Mouse (Mus musculus): ENCODE results near the gene Siah1a. TPM values are rescaled to one million over a fixed set of nuclear protein-coding genes. Genes with fewer than 3 reads are reported as not detected.

The Siah1a gene
- polyA plus RNA-seq, 1 experiment from 2014 or later, result 46.4 TPM

DNA sequence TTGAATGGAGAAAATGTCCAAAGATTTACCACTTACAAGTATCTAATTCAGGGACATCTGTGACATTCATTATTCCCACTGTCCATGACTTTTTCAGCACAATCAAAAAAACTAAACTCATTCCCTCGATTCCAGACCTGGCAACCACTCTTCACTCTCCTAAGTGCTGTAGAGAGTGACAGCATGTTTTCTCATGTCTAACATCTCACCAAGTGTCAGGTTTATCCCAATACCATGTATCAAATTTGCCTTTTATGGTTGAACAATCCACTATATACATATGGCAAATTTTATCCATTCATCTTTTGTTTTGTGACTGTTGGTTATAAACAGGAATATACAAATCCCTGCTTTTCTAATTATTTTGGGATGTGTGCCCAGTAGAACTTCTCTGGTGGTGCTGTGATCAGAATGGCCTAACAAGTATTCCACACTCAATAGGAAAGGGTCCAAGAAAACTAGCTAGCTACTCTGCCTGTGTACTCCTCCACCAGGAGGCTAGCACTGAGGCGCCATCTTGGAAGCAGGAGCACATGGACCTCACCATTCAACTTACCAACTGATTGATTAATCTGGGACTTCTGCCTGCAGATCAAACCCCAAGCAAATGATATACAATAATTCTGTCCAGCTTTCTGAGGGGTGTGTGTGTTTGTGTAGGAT is 27.3 kb downstream of the Siah1a start:
- no peak overlapping the region for H3K4me2 ChIP-seq
- H3K4me3 ChIP-seq (replicated peaks), result no peak overlapping the region
- no peaks in the 10 kb centered on the region for H3K9me3 ChIP-seq (replicated peaks)
- H3K9ac ChIP-seq, result no peak overlapping the region
- no peaks in the 10 kb centered on the region for H3K27me3 ChIP-seq
- peaks cover 68% of the 10 kb centered on the region for H3K36me3 ChIP-seq
- H3K4me1 ChIP-seq, result no peaks in the 10 kb centered on the region
- no peak for ATAC-seq (replicated peaks; ENCODE audit: low FRiP score)
- WGBS, result 91% methylated on average over 2 of the region's 2 CpGs
- no peak overlapping the region for H3K27ac ChIP-seq

DNA sequence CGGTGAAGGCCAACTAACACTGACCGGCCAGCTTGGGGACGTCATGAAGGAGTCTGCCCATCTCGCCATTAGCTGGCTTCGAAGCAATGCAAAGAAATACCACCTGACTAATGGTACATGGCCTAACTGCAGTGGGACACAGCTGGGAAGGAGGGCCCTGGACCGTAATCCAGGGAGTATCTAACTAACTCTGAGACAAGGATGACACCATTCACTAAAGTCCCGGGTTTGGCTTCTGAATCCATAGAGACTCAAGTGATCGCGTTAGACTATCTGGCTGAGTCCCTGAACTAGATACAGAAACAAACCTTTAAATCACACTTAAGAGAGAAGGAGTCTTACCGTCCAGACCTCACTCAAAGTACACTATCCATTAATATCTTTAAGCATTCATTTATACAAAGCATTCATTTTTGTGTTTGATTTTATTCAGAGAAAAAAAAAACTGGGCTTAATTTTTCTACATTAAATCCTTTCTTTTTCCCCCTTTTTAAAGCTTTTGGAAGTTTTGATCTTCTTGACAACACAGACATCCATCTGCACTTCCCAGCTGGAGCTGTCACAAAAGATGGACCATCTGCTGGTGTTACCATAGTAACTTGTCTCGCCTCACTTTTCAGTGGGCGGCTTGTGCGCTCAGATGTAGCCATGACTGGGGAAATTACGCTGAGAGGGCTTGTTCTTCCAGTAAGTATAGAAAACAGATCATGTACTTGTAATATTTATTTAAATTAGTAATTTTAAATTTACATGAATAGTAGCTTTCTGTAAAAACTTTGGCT is 32.1 kb downstream of the Siah1a start:
- Histone ChIP-seq H3K27ac (no peak overlapping the region), H3K27me3 (no peaks in the 10 kb centered on the region), H3K4me2 (no peak overlapping the region), H3K9ac (no peak overlapping the region), H3K9me3 (replicated peaks) (no peaks in the 10 kb centered on the region), H3K4me1 (no peaks in the 10 kb centered on the region), H3K36me3 (peaks cover 55% of the 10 kb centered on the region), H3K4me3 (replicated peaks) (no peak overlapping the region)
- ATAC-seq (replicated peaks; ENCODE audit: low FRiP score), result no peak
- 68% methylated on average over 14 of the region's 14 CpGs for WGBS

DNA sequence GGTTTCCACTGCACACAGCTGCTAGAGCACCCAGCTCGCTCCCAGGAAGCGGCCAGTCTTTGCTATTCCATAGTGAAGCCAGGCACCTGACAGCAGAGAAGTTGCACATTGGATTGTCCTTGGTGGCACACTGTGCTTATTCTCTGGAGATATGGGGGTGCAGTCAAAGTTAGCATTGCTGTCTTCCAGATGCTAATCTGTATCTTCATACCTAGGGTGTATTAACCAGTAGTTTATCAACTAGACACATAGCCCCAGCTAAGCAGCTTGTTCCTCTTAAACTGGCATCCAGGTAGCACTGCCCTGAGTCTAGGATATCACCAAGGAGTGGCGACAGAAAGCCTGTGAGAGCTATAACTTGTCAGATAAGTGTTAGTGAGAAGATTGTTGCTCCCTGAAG is 33.1 kb downstream of the Siah1a start:
- Histone ChIP-seq H3K9ac (no peak overlapping the region), H3K27me3 (no peaks in the 10 kb centered on the region), H3K36me3 (peaks cover 46% of the 10 kb centered on the region), H3K4me3 (replicated peaks) (no peak overlapping the region), H3K4me2 (no peak overlapping the region), H3K4me1 (no peaks in the 10 kb centered on the region), H3K27ac (no peak overlapping the region), H3K9me3 (replicated peaks) (no peaks in the 10 kb centered on the region)
- WGBS, result 92% methylated on average over 3 of the region's 3 CpGs
- no peak for ATAC-seq (replicated peaks; ENCODE audit: low FRiP score)

DNA sequence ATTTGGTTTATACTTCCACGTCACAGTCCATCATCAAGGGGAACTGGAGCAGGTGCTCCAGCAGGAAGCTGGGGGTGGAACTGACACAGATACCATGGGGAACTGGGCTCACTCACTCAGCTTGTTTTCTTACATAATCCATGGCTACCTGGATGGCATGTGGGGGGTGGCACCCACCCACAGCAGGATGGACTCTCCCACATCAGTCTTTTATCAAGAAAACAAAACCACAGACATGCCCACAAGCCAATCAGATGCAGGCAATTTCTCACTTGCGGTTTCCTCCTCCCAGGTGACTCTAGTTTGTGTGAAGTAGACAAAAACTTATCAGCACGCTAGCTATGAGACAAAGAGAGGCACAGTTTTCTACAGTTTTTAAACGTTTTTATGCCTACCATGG is 37.9 kb downstream of the Siah1a start:
- Histone ChIP-seq H3K9me3 (replicated peaks) (no peaks in the 10 kb centered on the region), H3K27me3 (no peaks in the 10 kb centered on the region), H3K4me2 (no peak overlapping the region), H3K9ac (no peak overlapping the region), H3K4me3 (replicated peaks) (no peak overlapping the region), H3K27ac (no peak overlapping the region), H3K4me1 (no peaks in the 10 kb centered on the region), H3K36me3 (peaks cover 17% of the 10 kb centered on the region)
- 74% methylated on average over 4 of the region's 4 CpGs for WGBS
- ATAC-seq (replicated peaks; ENCODE audit: low FRiP score), result no peak

DNA sequence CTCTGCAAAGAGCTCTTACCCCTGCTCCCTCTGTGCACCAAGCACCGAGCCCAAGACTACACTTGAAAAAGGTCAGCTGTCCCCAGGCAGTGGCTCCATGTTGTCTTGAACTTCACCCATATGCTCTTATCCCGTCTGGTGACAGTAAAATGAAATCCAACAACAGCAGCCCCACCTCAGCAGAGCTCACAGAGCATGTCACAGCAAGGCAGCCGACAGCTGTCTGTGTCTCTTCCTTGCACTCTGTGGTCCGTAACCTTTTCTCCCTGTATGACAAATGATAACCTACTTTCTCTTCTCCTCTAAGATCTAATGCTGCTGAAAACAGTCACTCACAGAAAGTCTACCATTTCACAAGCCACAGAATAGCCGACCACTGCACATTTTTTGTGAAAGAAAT is 39.0 kb downstream of the Siah1a start:
- Histone ChIP-seq H3K27ac (no peak overlapping the region), H3K9ac (no peak overlapping the region), H3K9me3 (replicated peaks) (no peaks in the 10 kb centered on the region), H3K27me3 (no peaks in the 10 kb centered on the region), H3K4me1 (no peaks in the 10 kb centered on the region), H3K4me3 (replicated peaks) (no peak overlapping the region), H3K4me2 (no peak overlapping the region), H3K36me3 (peaks cover 14% of the 10 kb centered on the region)
- WGBS, result 59% methylated on average over 5 of the region's 5 CpGs
- no peak for ATAC-seq (replicated peaks; ENCODE audit: low FRiP score)

DNA sequence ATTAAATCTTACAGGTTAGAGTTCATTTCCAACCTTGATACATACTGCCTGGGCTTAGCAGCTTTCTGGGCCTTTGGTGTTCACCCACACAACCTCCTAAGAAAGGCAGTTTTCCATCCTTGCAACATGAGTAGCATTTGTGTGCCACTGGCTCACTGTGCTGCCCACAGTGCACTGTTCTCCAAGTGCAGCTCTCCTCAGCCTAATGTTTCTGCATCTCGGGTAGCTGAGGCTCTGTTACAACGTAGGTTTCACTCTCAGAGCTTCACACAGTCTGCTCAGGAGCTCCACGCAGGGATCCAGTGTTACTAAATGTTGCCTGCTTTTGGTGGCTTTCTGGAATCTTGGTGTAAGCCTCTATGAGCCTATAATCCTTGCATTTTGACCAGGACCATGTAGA is 40.4 kb downstream of the Siah1a start:
- Histone ChIP-seq H3K9me3 (replicated peaks) (no peaks in the 10 kb centered on the region), H3K4me2 (no peak overlapping the region), H3K4me1 (no peaks in the 10 kb centered on the region), H3K9ac (no peak overlapping the region), H3K36me3 (peaks cover 14% of the 10 kb centered on the region), H3K27me3 (no peaks in the 10 kb centered on the region), H3K27ac (no peak overlapping the region), H3K4me3 (replicated peaks) (no peak overlapping the region)
- ATAC-seq (replicated peaks; ENCODE audit: low FRiP score), result no peak
- 84% methylated on average over 3 of the region's 3 CpGs for WGBS

DNA sequence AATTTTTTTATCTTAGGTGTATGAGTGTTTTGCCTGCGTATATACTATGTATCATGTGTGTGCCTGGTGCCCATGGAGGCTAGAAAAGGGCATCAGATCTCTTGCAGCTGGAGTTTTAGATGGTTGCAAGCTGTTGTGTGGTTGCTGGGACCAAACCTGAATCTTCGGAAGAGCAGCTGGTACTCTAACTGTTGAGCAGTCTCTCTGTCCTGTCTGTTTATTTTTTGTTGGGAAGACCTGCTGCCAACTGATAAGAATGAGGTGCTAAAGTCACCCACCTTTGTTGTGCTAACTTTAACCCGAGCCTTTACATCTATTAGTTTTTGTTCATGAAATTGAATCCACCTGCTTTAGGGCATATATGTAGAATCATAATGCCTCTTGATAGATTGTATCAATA is 43.3 kb downstream of the Siah1a start:
- 87% methylated on average over 3 of the region's 3 CpGs for WGBS
- H3K4me3 ChIP-seq (replicated peaks), result no peak overlapping the region
- ATAC-seq (replicated peaks; ENCODE audit: low FRiP score), result no peak
- H3K9ac ChIP-seq, result no peak overlapping the region
- 0 out of 2 replicates have a peak, but pooled peaks cover 4% of the 10 kb centered on the region for H3K36me3 ChIP-seq
- no peak overlapping the region for H3K27ac ChIP-seq
- H3K4me2 ChIP-seq, result no peak overlapping the region
- H3K27me3 ChIP-seq, result no peaks in the 10 kb centered on the region
- no peaks in the 10 kb centered on the region for H3K9me3 ChIP-seq (replicated peaks)
- H3K4me1 ChIP-seq, result 0 out of 2 replicates have a peak, but pooled peaks cover 4% of the 10 kb centered on the region

DNA sequence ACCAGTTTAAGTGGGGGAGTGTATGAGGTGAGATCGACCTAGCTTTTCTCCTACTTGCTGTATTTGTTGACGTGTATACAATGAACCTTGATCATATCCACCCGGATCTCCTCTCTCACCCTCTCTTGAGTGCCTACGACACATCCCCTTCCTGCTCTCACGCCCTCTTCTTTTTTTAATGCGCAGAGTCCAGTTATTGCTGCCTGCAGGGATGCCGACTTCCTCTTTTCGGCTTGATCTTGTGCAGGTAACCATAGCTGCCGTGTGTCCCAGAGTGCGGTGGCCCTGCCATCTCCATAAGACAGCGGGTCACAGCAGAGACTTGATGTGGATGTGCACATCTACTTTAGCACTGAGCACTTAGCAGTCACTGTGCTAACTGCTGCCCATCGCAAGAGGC is 46.3 kb downstream of the Siah1a start:
- 75% methylated on average over 12 of the region's 12 CpGs for WGBS
- 0 out of 2 replicates have a peak, but pooled peaks cover 5% of the 10 kb centered on the region for H3K36me3 ChIP-seq
- 0 out of 2 replicates have a peak, but pooled peaks cover 4% of the 10 kb centered on the region for H3K4me1 ChIP-seq
- no peaks in the 10 kb centered on the region for H3K27me3 ChIP-seq
- H3K4me2 ChIP-seq, result no peak overlapping the region
- no peak overlapping the region for H3K27ac ChIP-seq
- H3K9me3 ChIP-seq (replicated peaks), result no peaks in the 10 kb centered on the region
- H3K4me3 ChIP-seq (replicated peaks), result no peak overlapping the region
- ATAC-seq (replicated peaks; ENCODE audit: low FRiP score), result no peak
- no peak overlapping the region for H3K9ac ChIP-seq

DNA sequence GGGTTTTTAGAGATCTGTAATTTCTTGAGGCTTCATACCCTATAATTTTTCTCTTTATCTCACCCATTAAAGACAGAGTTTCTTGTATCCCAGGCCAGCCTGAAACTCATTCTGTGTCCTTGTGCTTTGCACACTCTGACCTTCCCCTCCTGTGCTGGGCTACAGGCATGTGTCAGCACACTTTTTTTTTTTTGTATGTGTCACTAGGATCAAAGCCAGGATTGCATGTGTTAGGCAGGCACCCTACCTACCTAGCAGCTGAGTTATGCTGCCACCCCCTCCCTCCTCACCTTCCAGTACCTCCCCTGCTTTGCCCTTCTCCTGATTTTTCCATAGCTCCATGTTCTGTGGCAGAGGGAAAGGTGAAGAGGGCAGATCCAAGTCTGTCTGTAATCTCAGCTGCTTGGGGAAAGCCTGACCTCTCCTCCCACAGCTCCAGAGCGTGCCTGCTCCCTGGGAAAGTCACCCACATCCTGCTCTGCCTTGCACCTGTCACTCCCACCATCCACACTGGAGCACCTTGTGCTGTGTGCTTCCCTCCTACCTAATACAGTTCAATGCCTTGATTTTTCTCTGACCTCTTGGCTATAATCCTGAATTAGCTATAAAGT is 46.8 kb downstream of the Siah1a start:
- Histone ChIP-seq H3K27me3 (no peaks in the 10 kb centered on the region), H3K27ac (no peak overlapping the region), H3K9me3 (replicated peaks) (no peaks in the 10 kb centered on the region), H3K36me3 (0 out of 2 replicates have a peak, but pooled peaks cover 8% of the 10 kb centered on the region), H3K4me1 (0 out of 2 replicates have a peak, but pooled peaks cover 4% of the 10 kb centered on the region), H3K9ac (no peak overlapping the region), H3K4me2 (no peak overlapping the region), H3K4me3 (replicated peaks) (no peak overlapping the region)
- 35% methylated on average over 1 of the region's 1 CpGs for WGBS
- no peak for ATAC-seq (replicated peaks; ENCODE audit: low FRiP score)

DNA sequence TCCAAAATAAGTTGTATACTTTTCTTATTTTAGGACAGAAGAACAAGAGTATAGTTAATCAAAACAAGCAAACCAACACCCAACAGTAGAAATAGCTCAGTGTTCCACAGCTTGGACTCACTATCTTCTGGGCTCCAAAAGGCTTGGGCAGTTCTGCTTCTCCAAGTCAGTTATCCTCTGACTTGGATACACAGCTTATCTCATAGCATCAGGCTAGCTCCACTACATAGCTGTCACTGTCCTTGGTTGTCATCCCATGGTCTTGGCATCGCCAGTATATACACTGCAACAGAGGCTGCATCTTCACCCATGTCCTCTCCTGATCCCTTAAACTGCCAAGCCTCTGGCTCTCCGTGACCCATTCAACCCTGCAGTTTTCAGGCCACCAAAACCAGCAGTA is 50.0 kb downstream of the Siah1a start:
- no peak overlapping the region for H3K4me3 ChIP-seq (replicated peaks)
- H3K4me1 ChIP-seq, result 0 out of 2 replicates have a peak, but pooled peaks cover 4% of the 10 kb centered on the region
- H3K9me3 ChIP-seq (replicated peaks), result no peaks in the 10 kb centered on the region
- 0 out of 2 replicates have a peak, but pooled peaks cover 8% of the 10 kb centered on the region for H3K36me3 ChIP-seq
- no peak for ATAC-seq (replicated peaks; ENCODE audit: low FRiP score)
- no peak overlapping the region for H3K9ac ChIP-seq
- no peaks in the 10 kb centered on the region for H3K27me3 ChIP-seq
- H3K4me2 ChIP-seq, result no peak overlapping the region
- H3K27ac ChIP-seq, result no peak overlapping the region
- 83% methylated on average over 2 of the region's 2 CpGs for WGBS

DNA sequence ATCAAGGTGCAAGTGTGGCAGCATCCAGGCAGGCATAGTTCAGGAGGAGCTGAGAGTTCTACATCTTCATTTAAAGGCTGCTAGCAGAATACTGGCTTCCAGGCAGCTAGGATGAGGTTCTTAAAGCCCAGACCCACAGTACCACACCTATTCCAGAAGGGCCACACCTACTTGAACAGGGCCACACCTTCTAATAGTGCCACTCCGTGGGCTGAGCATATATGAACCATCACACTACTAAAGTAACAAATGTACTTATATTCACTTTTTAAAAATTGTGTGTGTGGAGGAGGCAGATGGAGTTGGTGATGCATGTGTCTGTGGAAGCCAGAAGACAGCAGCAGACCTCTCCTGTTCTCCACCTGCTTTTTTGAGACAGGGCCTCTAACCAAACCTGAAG is 51.7 kb downstream of the Siah1a start:
- 0 out of 2 replicates have a peak, but pooled peaks cover 2% of the 10 kb centered on the region for H3K4me1 ChIP-seq
- H3K4me2 ChIP-seq, result no peak overlapping the region
- H3K9me3 ChIP-seq (replicated peaks), result no peaks in the 10 kb centered on the region
- H3K9ac ChIP-seq, result no peak overlapping the region
- H3K27me3 ChIP-seq, result no peaks in the 10 kb centered on the region
- ATAC-seq (replicated peaks; ENCODE audit: low FRiP score), result no peak
- H3K36me3 ChIP-seq, result peaks cover 8% of the 10 kb centered on the region; the same call in 1 of the 2 replicates
- H3K27ac ChIP-seq, result no peak overlapping the region
- 90% methylated on average over 1 of the region's 1 CpGs for WGBS
- H3K4me3 ChIP-seq (replicated peaks), result no peak overlapping the region

DNA sequence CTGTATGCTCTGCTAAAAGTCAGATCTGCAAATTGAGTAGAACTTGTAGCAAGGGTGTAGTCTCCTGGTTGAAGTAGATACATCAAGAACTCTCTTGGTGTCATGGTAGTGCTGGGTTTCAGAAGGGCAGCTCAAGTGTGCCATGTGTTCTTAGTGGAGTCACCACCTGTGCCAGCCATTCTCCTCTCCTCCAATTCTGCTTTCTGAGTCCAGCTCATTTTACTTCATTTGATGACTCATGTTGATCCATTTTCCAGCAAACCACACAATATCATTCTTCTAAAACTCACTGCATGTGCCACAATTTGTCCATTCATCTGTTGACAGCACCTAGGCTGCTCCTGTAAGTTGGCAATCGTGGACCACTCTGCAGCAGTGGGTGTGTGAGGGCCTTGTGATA is 53.6 kb downstream of the Siah1a start:
- no peak overlapping the region for H3K27ac ChIP-seq
- no peaks in the 10 kb centered on the region for H3K27me3 ChIP-seq

More for the DNA sequence above, 53.6 kb downstream of the Siah1a start:
- no peaks in the 10 kb centered on the region for H3K9me3 ChIP-seq (replicated peaks)
- no peaks in the 10 kb centered on the region for H3K4me1 ChIP-seq
- no peak overlapping the region for H3K4me3 ChIP-seq (replicated peaks)
- ATAC-seq (replicated peaks; ENCODE audit: low FRiP score), result no peak
- WGBS, result 81% methylated on average over 1 of the region's 1 CpGs
- H3K9ac ChIP-seq, result no peak overlapping the region
- peaks cover 14% of the 10 kb centered on the region; the same call in 1 of the 2 replicates for H3K36me3 ChIP-seq
- no peak overlapping the region for H3K4me2 ChIP-seq

Data from kidney, embryonic 15.5 days (tissue).